Mouse (Mus musculus) right cerebral cortex, postnatal 10 days (tissue): ENCODE measurements around the gene Ech1.

Experiments used
- DNase-seq, 2 experiments: peaks; one replicate each; pipeline ENCODE4 v3.0.0; 2021; ENCODE audit warnings: low spot score in 2 of 2

Ech1 gene

GRCm38 (mm10) chr7:28824941-28825685, at the start of gene Ech1:
TSS of gene Ech1 (plus strand) at chr7:28825217.
- peak; percentile 94 to 95 for DNase-seq

GRCm38 (mm10) chr7:28778825-28779224, 46.2 kb upstream of the Ech1 start:
- DNase-seq: no peak

- peak; percentile 91 to 93 for DNase-seq
Measured at GRCm38 (mm10) chr7:28780067-28780658, 44.9 kb upstream of the Ech1 start.

GRCm38 (mm10) chr7:28780857-28781256, 44.2 kb upstream of the Ech1 start:
- DNase-seq: peak; percentile 61 to 73

GRCm38 (mm10) chr7:28781261-28781663, 43.8 kb upstream of the Ech1 start:
- DNase-seq: no peak

- DNase-seq: no peak
Measured at GRCm38 (mm10) chr7:28785161-28785560, 39.9 kb upstream of the Ech1 start.

- DNase-seq: no peak
Measured at GRCm38 (mm10) chr7:28787884-28788283, 37.1 kb upstream of the Ech1 start.

- no peak for DNase-seq
Measured at GRCm38 (mm10) chr7:28788307-28789195, 36.5 kb upstream of the Ech1 start, which contains the start of gene Rinl. TSS of gene Rinl (plus strand) at chr7:28788969.

- DNase-seq: no peak
Measured at GRCm38 (mm10) chr7:28789235-28789634, 35.8 kb upstream of the Ech1 start.

- DNase-seq: no peak
Measured at GRCm38 (mm10) chr7:28790066-28790806, 34.8 kb upstream of the Ech1 start.

- no peak for DNase-seq
Measured at GRCm38 (mm10) chr7:28791706-28792105, 33.3 kb upstream of the Ech1 start.

- DNase-seq: no peak
Measured at GRCm38 (mm10) chr7:28792391-28793185, 32.4 kb upstream of the Ech1 start.

- no peak for DNase-seq
Measured at GRCm38 (mm10) chr7:28793834-28794233, 31.2 kb upstream of the Ech1 start.

- DNase-seq: no peak
Measured at GRCm38 (mm10) chr7:28794496-28794895, 30.5 kb upstream of the Ech1 start.

GRCm38 (mm10) chr7:28795832-28796231, 29.2 kb upstream of the Ech1 start:
- DNase-seq: no peak

- peak in 1 of 2 experiments; percentile 81 for DNase-seq
Measured at GRCm38 (mm10) chr7:28796562-28796975, 28.4 kb upstream of the Ech1 start.

- no peak for DNase-seq
Measured at GRCm38 (mm10) chr7:28799994-28800393, 25.0 kb upstream of the Ech1 start.

GRCm38 (mm10) chr7:28801451-28801850, 23.6 kb upstream of the Ech1 start:
- no peak for DNase-seq

GRCm38 (mm10) chr7:28801901-28802670, 22.9 kb upstream of the Ech1 start:
- peak in 1 of 2 experiments; percentile 44 for DNase-seq
